Mouse (Mus musculus) spleen, adult 2 months (tissue): Measurements from ENCODE around the gene Zfp866. TPM values are rescaled to one million over a fixed set of nuclear protein-coding genes. Genes with fewer than 3 reads are reported as not detected.

Experiments
- DNase-seq, 2 experiments: peaks; one replicate each; pipeline versions ENCODE4 v3.0.0 to v3.0.0-alpha.2; 2012 to 2021; ENCODE audit warnings: low spot score in 2 of 2, low read depth in 1 of 2
- H3K27ac ChIP-seq: fragments of 200-500 bp; 2 replicates; pipeline ENCODE4 v1.5.1; 2012; ENCODE audit warnings: low read length, inconsistent platforms; ENCODE audit not compliant: insufficient read depth
- H3K27me3 ChIP-seq: fragments of 200-500 bp; 2 replicates; pipeline ENCODE4 v1.6.1; 2012; ENCODE audit warnings: mild to moderate bottlenecking, moderate library complexity, low read length, inconsistent platforms; ENCODE audit not compliant: control insufficient read depth, insufficient read depth
- H3K36me3 ChIP-seq: fragments of 200-500 bp; 2 replicates; pipeline ENCODE4 v1.6.1; 2012; ENCODE audit warnings: mild to moderate bottlenecking, low read length, inconsistent platforms; ENCODE audit not compliant: control insufficient read depth, insufficient read depth
- H3K4me1 ChIP-seq: fragments of 200-500 bp; 2 replicates; pipeline ENCODE4 v1.6.1; 2011; ENCODE audit warnings: inconsistent platforms; ENCODE audit not compliant: control insufficient read depth, insufficient read depth, insufficient read length
- H3K4me3 ChIP-seq: fragments of 200-500 bp; 2 replicates; pipeline ENCODE4 v1.5.1; 2011; ENCODE audit warnings: mild to moderate bottlenecking, inconsistent platforms; ENCODE audit not compliant: insufficient read depth, insufficient read length; ENCODE audit errors: extremely low read depth
- CTCF ChIP-seq: fragments of 200-500 bp; IDR thresholded peaks from 2 replicates; pipeline ENCODE4 v1.5.1; 2011; ENCODE audit warnings: mild to moderate bottlenecking, inconsistent platforms; ENCODE audit not compliant: insufficient read depth, insufficient read length, insufficient replicate concordance; ENCODE audit errors: extremely low read depth
- POLR2A ChIP-seq: fragments of 200-500 bp; IDR thresholded peaks from 2 replicates; pipeline ENCODE4 v1.6.1; 2011; ENCODE audit warnings: low read depth, low read length, inconsistent platforms
- WGBS: fragments of 180-500 bp; shearing (Covaris S2); methylation state at CpG from one replicate; pipeline ENCODE4 v1.1.7; 2018; 5-methylcytosine and 5-hydroxymethylcytosine counted together
- polyA plus RNA-seq: library from polyadenylated mRNA; depleted of rRNA; stranded (reverse); fragments of >200 nt; gene quantifications from 2 replicates; pipeline ENCODE4 v1.2.3, GENCODE M21; 2012

Gene Zfp866
- polyA plus RNA-seq, 1 experiment: 9.0 TPM

- 26% methylated on average over 11 of the region's 11 CpGs for WGBS
- peak overlapping the region; percentile 91 for H3K4me3 ChIP-seq
- no peak for TF ChIP-seq CTCF
- no peak for TF ChIP-seq POLR2A
- no peak for DNase-seq
- peak overlapping the region; percentile 95 for H3K27ac ChIP-seq
- H3K4me1 ChIP-seq: peaks cover 6% of the 10 kb centered on the region
- H3K36me3 ChIP-seq: peaks cover 9% of the 10 kb centered on the region; the same call in 1 of the 2 replicates
- H3K27me3 ChIP-seq: no peaks in the 10 kb centered on the region
Observed at GRCm38 (mm10) chr8:69790364-69790763, 614 bp downstream of the Zfp866 start.

- no peak overlapping the region for H3K27ac ChIP-seq
- TF ChIP-seq CTCF (no peak), POLR2A (no peak)
- no peak overlapping the region for H3K4me3 ChIP-seq
- no peak for DNase-seq
- 64% methylated on average over 5 of the region's 5 CpGs for WGBS
- peaks cover 5% of the 10 kb centered on the region; the same call in 1 of the 2 replicates for H3K36me3 ChIP-seq
- H3K4me1 ChIP-seq: peaks cover 6% of the 10 kb centered on the region
- no peaks in the 10 kb centered on the region for H3K27me3 ChIP-seq
Observed at GRCm38 (mm10) chr8:69789731-69790130, 1.2 kb downstream of the Zfp866 start.

GRCm38 (mm10) chr8:69789105-69789504, 1.9 kb downstream of the Zfp866 start:
- Histone ChIP-seq H3K27ac (no peak overlapping the region), H3K4me3 (no peak overlapping the region), H3K27me3 (no peaks in the 10 kb centered on the region), H3K36me3 (0 out of 2 replicates have a peak, but pooled peaks cover 2% of the 10 kb centered on the region), H3K4me1 (peaks cover 6% of the 10 kb centered on the region)
- TF ChIP-seq POLR2A: no peak
- no peak for DNase-seq
- 70% methylated on average over 5 of the region's 5 CpGs for WGBS

- Histone ChIP-seq H3K36me3 (no peaks in the 10 kb centered on the region), H3K4me1 (peaks cover 2% of the 10 kb centered on the region; the same call in 1 of the 2 replicates), H3K27ac (no peak overlapping the region), H3K27me3 (no peaks in the 10 kb centered on the region), H3K4me3 (no peak overlapping the region)
- WGBS: 91% methylated on average over 11 of the region's 12 CpGs
- DNase-seq: no peak
- no peak for TF ChIP-seq CTCF
- no peak for TF ChIP-seq POLR2A
Observed at GRCm38 (mm10) chr8:69777111-69777510, 13.9 kb downstream of the Zfp866 start.

DNA sequence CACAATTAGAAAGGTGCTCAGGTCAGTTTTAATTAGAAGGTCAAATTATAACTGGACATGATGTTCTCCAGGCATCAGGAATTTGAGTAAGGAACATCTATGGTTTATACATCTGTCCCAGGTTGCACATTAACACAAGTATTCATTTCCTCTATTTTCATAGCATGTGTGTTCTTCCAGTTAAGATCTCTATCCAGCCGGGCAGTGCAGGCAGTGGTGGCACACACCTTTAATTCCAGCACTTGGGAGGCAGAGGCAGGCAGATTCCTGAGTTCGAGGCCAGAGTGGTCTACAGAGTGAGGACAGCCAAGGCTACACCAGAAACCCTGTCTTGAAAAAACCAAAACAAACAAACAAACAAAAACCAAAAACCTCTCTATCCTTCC, 15.8 kb downstream of the Zfp866 start:
- DNase-seq: no peak
- H3K36me3 ChIP-seq: no peaks in the 10 kb centered on the region
- H3K27ac ChIP-seq: peak overlapping the region; percentile 58
- no peak overlapping the region; the same call in 1 of the 2 replicates for H3K4me3 ChIP-seq
- 40% methylated on average over 2 of the region's 2 CpGs for WGBS
- TF ChIP-seq CTCF: no peak
- no peak for TF ChIP-seq POLR2A
- no peaks in the 10 kb centered on the region for H3K27me3 ChIP-seq
- peaks cover 2% of the 10 kb centered on the region; the same call in 1 of the 2 replicates for H3K4me1 ChIP-seq

DNA sequence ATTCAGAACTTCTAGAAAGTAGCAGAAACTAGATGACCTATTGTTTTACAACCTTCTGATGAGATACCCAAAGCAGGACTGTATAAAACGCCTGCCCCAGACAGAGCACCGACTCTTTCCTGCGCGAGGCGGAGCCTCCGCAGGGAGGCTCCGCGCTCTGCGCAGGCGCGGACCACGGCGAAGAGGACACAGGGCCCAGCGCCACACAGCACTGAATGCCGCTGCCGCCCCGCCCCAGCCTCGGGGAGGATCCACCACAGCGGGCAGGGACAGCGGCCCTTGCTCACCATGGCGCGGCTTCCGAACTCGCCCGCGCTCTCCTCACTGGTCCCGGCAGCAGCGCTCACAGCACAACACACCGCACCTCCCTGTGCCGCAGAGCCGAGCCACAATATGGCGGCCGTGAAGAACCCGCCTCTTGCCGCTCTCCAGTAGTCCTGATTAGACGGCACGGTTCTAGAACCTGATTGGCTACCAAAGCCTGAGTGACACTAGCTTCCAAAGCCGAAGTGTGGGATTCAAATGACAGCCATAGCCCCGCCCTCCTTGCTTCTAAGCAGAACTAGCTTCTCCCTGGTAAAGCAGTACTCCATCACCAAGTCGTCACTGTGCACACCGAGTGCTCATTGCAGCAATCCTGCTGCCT, 16.4 kb downstream of the Zfp866 start, which contains the start of gene Gm20422:
Gm20422 (minus strand) TSS at position 384 of the 646 bp plus-strand sequence.
- WGBS: under 1% methylated on average over 38 of the region's 41 CpGs
- Histone ChIP-seq H3K27me3 (no peaks in the 10 kb centered on the region), H3K36me3 (no peaks in the 10 kb centered on the region), H3K4me1 (peaks cover 2% of the 10 kb centered on the region; the same call in 1 of the 2 replicates), H3K27ac (peak within 1 kb of the TSS; percentile 100), H3K4me3 (peak within 1 kb of the TSS; percentile 98)
- peak; percentile 86 to 97 for DNase-seq
- TF ChIP-seq POLR2A: peak; percentile 73
- TF ChIP-seq CTCF: no peak

DNA sequence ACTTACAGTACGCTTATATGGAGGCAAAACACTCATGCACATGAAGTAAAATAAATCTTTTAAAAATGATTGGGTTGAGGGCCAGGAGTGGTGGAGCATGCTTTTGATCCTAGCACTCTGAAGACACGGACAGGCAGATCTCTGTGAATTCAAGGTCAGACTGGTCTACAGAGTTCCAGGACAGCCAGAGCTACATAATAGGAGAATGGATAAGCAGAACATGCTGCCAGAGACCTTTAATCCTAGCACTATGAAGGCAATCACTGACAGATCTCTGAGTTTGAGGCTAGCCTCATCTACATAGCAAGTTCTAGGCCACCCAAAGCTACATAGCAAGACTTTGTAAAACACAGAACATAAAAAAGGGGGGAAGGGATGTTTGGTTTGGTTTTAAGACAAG, 18.9 kb downstream of the Zfp866 start:
- H3K27ac ChIP-seq: no peak overlapping the region
- no peak overlapping the region for H3K4me3 ChIP-seq
- H3K4me1 ChIP-seq: peaks cover 2% of the 10 kb centered on the region; the same call in 1 of the 2 replicates
- TF ChIP-seq CTCF (no peak), POLR2A (no peak)
- H3K36me3 ChIP-seq: peaks cover 17% of the 10 kb centered on the region
- H3K27me3 ChIP-seq: no peaks in the 10 kb centered on the region
- WGBS: 95% methylated on average over 2 of the region's 2 CpGs
- DNase-seq: no peak
